ENCODE assay signal across 10 mouse cellular contexts in genomic region chr9:18229933-18230332, GRCm38 (mm10).
DNase-seq lines count a peak whose midpoint lies in the region; TF ChIP-seq lines count a peak whose summit lies in the region.
"Had no signal": no experiment of that assay in that cellular context is flagged by ENCODE, and none has a peak within 500 bp of the region (broad histone marks: within the 10 kb centered on the region; RNA-seq: fewer than 3 reads in every experiment).

No protein-coding gene starts in this region.

- no peak overlapping the region for H3K9ac ChIP-seq in MEL (ENCODE audit: control insufficient read depth, low read depth, low read length, poor library complexity, severe bottlenecking)

- no peak; the same call in none of the 2 replicates for TF ChIP-seq RAD21 in MEL (IDR thresholded peaks at IDR 0.05; ENCODE audit: low read depth, low read length)

- H3K4me1 ChIP-seq in MEL (ENCODE audit: control insufficient read depth in 1 of 2, insufficient read depth in 2 of 2, low read length in 2 of 2), result peaks cover 3 to 18% of the 10 kb centered on the region in 2 experiments; a peak in 2 of 4 replicates

- no peak for TF ChIP-seq EP300 in MEL (IDR thresholded peaks at IDR 0.05; ENCODE audit: low read depth in 1 of 2, low read length in 2 of 2)

- H3K4me3 ChIP-seq in MEL (ENCODE audit: control insufficient read depth in 1 of 2, insufficient read depth in 1 of 2, low read depth in 2 of 2, low read length in 2 of 2), result no peak overlapping the region

- no peaks in the 10 kb centered on the region for H3K9me3 ChIP-seq in MEL (replicated peaks; ENCODE audit: insufficient read depth, low read length)

- H3K27ac ChIP-seq in MEL (ENCODE audit: control insufficient read depth, low read depth, low read length), result no peak overlapping the region

- H3K27me3 ChIP-seq in MEL (ENCODE audit: control insufficient read depth in 1 of 2, insufficient read depth in 2 of 2, low read length in 2 of 2), result no peaks in the 10 kb centered on the region; a peak in 2 of 4 replicates

- H3K79me2 ChIP-seq in MEL (ENCODE audit: control insufficient read depth, insufficient read depth, low read length, poor library complexity), result no peaks in the 10 kb centered on the region

- TF ChIP-seq CTCF in MEL (IDR thresholded peaks at IDR 0.05 in 2 of 3, conservative IDR thresholded peaks at IDR 0.05 in 1 of 3; ENCODE audit: control insufficient read depth in 1 of 3, insufficient read depth in 1 of 3, low read depth in 2 of 3, low read length in 3 of 3, poor library complexity in 1 of 3, severe bottlenecking in 1 of 3), result peak; percentile 48 to 97 (median 81)

- peaks cover 0 to 14% of the 10 kb centered on the region in 2 experiments; a peak in 2 of 4 replicates for H3K36me3 ChIP-seq in MEL (ENCODE audit: control insufficient read depth in 1 of 2, insufficient read depth in 2 of 2, low read length in 2 of 2)

- DNase-seq in layer of hippocampus, adult 9-10 months (ENCODE audit: low spot score), result peak; percentile 6
- DNase-seq in layer of hippocampus, postnatal 36 days, result no peak
- peak; percentile 53 for DNase-seq in A20 (ENCODE audit: low read depth, low spot score)
- DNase-seq in MEL (ENCODE audit: low read depth, low spot score), result peak; percentile 78
- DNase-seq in fibroblast of lung, adult 2 months (ENCODE audit: low read depth), result peak; percentile 2
- no peak for DNase-seq in cerebellum, postnatal 25 days
- no peak for DNase-seq in right cerebral cortex, postnatal 25 days
- DNase-seq: cerebellum, adult 8-10 months; heart, postnatal 36 days; thymus, postnatal 14 days had no signal

- TF ChIP-seq POLR2A in MEL (IDR thresholded peaks at IDR 0.05; ENCODE audit: control insufficient read depth in 1 of 2, insufficient read depth in 1 of 2, low read depth in 1 of 2, low read length in 2 of 2, poor library complexity in 1 of 2), result no peak

TF ChIP-seq in MEL, 35 proteins besides CTCF, POLR2A, EP300 and RAD21:
- no peak for TF ChIP-seq POLR2AphosphoS5 (IDR thresholded peaks at IDR 0.05; ENCODE audit: borderline replicate concordance, low read depth, low read length)
- TF ChIP-seq SMC3 (IDR thresholded peaks at IDR 0.05; ENCODE audit: low read depth, low read length), result peak; percentile 96
- TF ChIP-seq SIN3A (IDR thresholded peaks at IDR 0.05; ENCODE audit: low read length), result 0 out of 2 replicates have a peak, but pooled peaks have one; percentile 21
- 0 out of 2 replicates have a peak, but pooled peaks have one; percentile 60 for TF ChIP-seq MYC (IDR thresholded peaks at IDR 0.05; ENCODE audit: low read depth, low read length)
- TF ChIP-seq ZC3H11A (IDR thresholded peaks at IDR 0.05; ENCODE audit: low read depth, low read length), result peak; percentile 98
- TF ChIP-seq ZNF384 (IDR thresholded peaks at IDR 0.05; ENCODE audit: low read depth, low read length), result peak; percentile 78

Comparison
In these comparisons a context has a peak if more than half of its experiments do, and no peak if none do; other contexts are left out.
1. DNase-seq: peak in layer of hippocampus, adult 9-10 months (single experiment), A20 (single experiment), MEL (single experiment) and fibroblast of lung, adult 2 months (single experiment); none in layer of hippocampus, postnatal 36 days (0 of 2), cerebellum, postnatal 25 days (0 of 2) and right cerebral cortex, postnatal 25 days (single experiment).